Mouse (Mus musculus) T-helper 2 cell (primary cell): Measurements from ENCODE around the gene Amer3.
"Not testable (repeated sequence)": the region's sequence is repeated elsewhere in the genome, so short reads cannot be mapped to it uniquely, and the experiment has no call there.

ENCODE experiments used
- in situ Hi-C: fragments of 300-600 bp; cut with MboI, MseI; formaldehyde crosslinking; loops from one replicate; pipeline ENCODE4 v1.15.1; 2025; ENCODE audit warnings: high pct_unique_total_duplicates

Gene Amer3

GRCm38 (mm10) chr1:34601323-34602047 is 22.0 kb downstream of the Amer3 start:
- in situ Hi-C loops, result loop anchor here (5.0 kb wide), 1 partner anchor 389 kb away; no protein-coding TSS in a partner anchor

- in situ Hi-C loops, result loop anchor here (5.0 kb wide), 1 partner anchor 390 kb away; no protein-coding TSS in a partner anchor
These were observed 22.9 kb downstream of the Amer3 start for GRCm38 (mm10) chr1:34602363-34602762.

- in situ Hi-C loops, result no loop called here
These were observed 34.3 kb downstream of the Amer3 start for GRCm38 (mm10) chr1:34613801-34614200.

- in situ Hi-C loops, result not testable (repeated sequence)
These were observed 40.7 kb downstream of the Amer3 start for GRCm38 (mm10) chr1:34620116-34620515.

GRCm38 (mm10) chr1:34620761-34621160 is 41.3 kb downstream of the Amer3 start:
- in situ Hi-C loops, result not testable (repeated sequence)

- in situ Hi-C loops, result no loop called here
These were observed 56.3 kb downstream of the Amer3 start for GRCm38 (mm10) chr1:34635711-34636110.
